Mouse (Mus musculus): ENCODE data around the gene Zdhhc21. TPM values are rescaled to one million over a fixed set of nuclear protein-coding genes. Genes with fewer than 3 reads are reported as not detected.
A peak's percentile ranks its signal among the peaks of the same experiment; 100 is the strongest.

Zdhhc21 gene
- polyA plus RNA-seq, 1 experiment from 2014 or later = 11.4 TPM

GRCm38 (mm10) chr4:82860566-82860965 is 808 bp upstream of the Zdhhc21 start:
- H3K27me3 ChIP-seq (ENCODE audit: control insufficient read depth, insufficient read depth, low read length) = no peaks in the 10 kb centered on the region
- no peak overlapping the region for H3K4me2 ChIP-seq (ENCODE audit: low read depth, severe bottlenecking)
- 47% methylated on average over 3 of the region's 3 CpGs for WGBS
- H3K9ac ChIP-seq (ENCODE audit: low read length) = no peak overlapping the region
- H3K27ac ChIP-seq (replicated peaks; ENCODE audit: low read depth, low read length) = no peak overlapping the region
- no peaks in the 10 kb centered on the region for H3K4me1 ChIP-seq (ENCODE audit: control insufficient read depth, insufficient read depth, low read length)
- no peaks in the 10 kb centered on the region for H3K9me3 ChIP-seq (ENCODE audit: control insufficient read depth, low read length)
- DNase-seq (ENCODE audit: low spot score) (no peak), ATAC-seq (ENCODE audit: insufficient number of reproducible peaks, low FRiP score, low TSS enrichment, low read depth) (no peak)
- no peak overlapping the region for H3K4me3 ChIP-seq (ENCODE audit: low read depth, low read length)
- no peaks in the 10 kb centered on the region for H3K36me3 ChIP-seq (ENCODE audit: control insufficient read depth, insufficient read depth, low read length)

GRCm38 (mm10) chr4:82858431-82859010 is 1.2 kb downstream of the Zdhhc21 start:
- ATAC-seq (ENCODE audit: insufficient number of reproducible peaks, low FRiP score, low TSS enrichment, low read depth) = no peak
- WGBS = 31% methylated on average over 4 of the region's 4 CpGs
- H3K4me1 ChIP-seq (ENCODE audit: control insufficient read depth, insufficient read depth, low read length) = no peaks in the 10 kb centered on the region

GRCm38 (mm10) chr4:82856986-82857385 is 2.8 kb downstream of the Zdhhc21 start:
- H3K4me2 ChIP-seq (ENCODE audit: low read depth, severe bottlenecking) = no peak overlapping the region
- no peak overlapping the region for H3K4me3 ChIP-seq (ENCODE audit: low read depth, low read length)
- no peak for DNase-seq (ENCODE audit: low spot score)
- no peak for ATAC-seq (ENCODE audit: insufficient number of reproducible peaks, low FRiP score, low TSS enrichment, low read depth)
- 89% methylated on average over 3 of the region's 3 CpGs for WGBS
- no peaks in the 10 kb centered on the region for H3K36me3 ChIP-seq (ENCODE audit: control insufficient read depth, insufficient read depth, low read length)
- H3K27me3 ChIP-seq (ENCODE audit: control insufficient read depth, insufficient read depth, low read length) = no peaks in the 10 kb centered on the region
- H3K27ac ChIP-seq (replicated peaks; ENCODE audit: low read depth, low read length) = no peak overlapping the region
- H3K4me1 ChIP-seq (ENCODE audit: control insufficient read depth, insufficient read depth, low read length) = no peaks in the 10 kb centered on the region
- no peaks in the 10 kb centered on the region for H3K9me3 ChIP-seq (ENCODE audit: control insufficient read depth, low read length)
- H3K9ac ChIP-seq (ENCODE audit: low read length) = no peak overlapping the region

More at GRCm38 (mm10) chr4:82858431-82859010, 1.2 kb downstream of the Zdhhc21 start:
- Histone ChIP-seq H3K4me3 (ENCODE audit: low read depth, low read length) (peak overlapping the region; percentile 80), H3K27ac (replicated peaks; ENCODE audit: low read depth, low read length) (no peak overlapping the region), H3K4me2 (ENCODE audit: low read depth, severe bottlenecking) (peak overlapping the region; percentile 60), H3K9me3 (ENCODE audit: control insufficient read depth, low read length) (no peaks in the 10 kb centered on the region), H3K9ac (ENCODE audit: low read length) (peak overlapping the region; percentile 88), H3K36me3 (ENCODE audit: control insufficient read depth, insufficient read depth, low read length) (no peaks in the 10 kb centered on the region), H3K27me3 (ENCODE audit: control insufficient read depth, insufficient read depth, low read length) (no peaks in the 10 kb centered on the region)
- DNase-seq (ENCODE audit: low spot score) = no peak

GRCm38 (mm10) chr4:82853809-82854208 is 5.9 kb downstream of the Zdhhc21 start:
- H3K4me3 ChIP-seq (ENCODE audit: low read depth, low read length) = no peak overlapping the region
- DNase-seq (ENCODE audit: low spot score) (no peak), ATAC-seq (ENCODE audit: insufficient number of reproducible peaks, low FRiP score, low TSS enrichment, low read depth) (no peak)
- no peaks in the 10 kb centered on the region for H3K9me3 ChIP-seq (ENCODE audit: control insufficient read depth, low read length)
- no peaks in the 10 kb centered on the region for H3K36me3 ChIP-seq (ENCODE audit: control insufficient read depth, insufficient read depth, low read length)
- no peak overlapping the region for H3K4me2 ChIP-seq (ENCODE audit: low read depth, severe bottlenecking)
- 89% methylated on average over 2 of the region's 2 CpGs for WGBS
- no peak overlapping the region for H3K27ac ChIP-seq (replicated peaks; ENCODE audit: low read depth, low read length)
- H3K9ac ChIP-seq (ENCODE audit: low read length) = no peak overlapping the region
- no peaks in the 10 kb centered on the region for H3K27me3 ChIP-seq (ENCODE audit: control insufficient read depth, insufficient read depth, low read length)
- H3K4me1 ChIP-seq (ENCODE audit: control insufficient read depth, insufficient read depth, low read length) = no peaks in the 10 kb centered on the region

GRCm38 (mm10) chr4:82848552-82849234 is 11.1 kb downstream of the Zdhhc21 start:
- H3K9me3 ChIP-seq (ENCODE audit: control insufficient read depth, low read length) = no peaks in the 10 kb centered on the region
- H3K4me2 ChIP-seq (ENCODE audit: low read depth, severe bottlenecking) = no peak overlapping the region
- no peak overlapping the region for H3K27ac ChIP-seq (replicated peaks; ENCODE audit: low read depth, low read length)
- no peaks in the 10 kb centered on the region for H3K27me3 ChIP-seq (ENCODE audit: control insufficient read depth, insufficient read depth, low read length)
- ATAC-seq (ENCODE audit: insufficient number of reproducible peaks, low FRiP score, low TSS enrichment, low read depth) = no peak
- H3K9ac ChIP-seq (ENCODE audit: low read length) = no peak overlapping the region
- WGBS = 47% methylated on average over 5 of the region's 5 CpGs
- no peak for DNase-seq (ENCODE audit: low spot score)
- H3K4me3 ChIP-seq (ENCODE audit: low read depth, low read length) = no peak overlapping the region
- no peaks in the 10 kb centered on the region for H3K4me1 ChIP-seq (ENCODE audit: control insufficient read depth, insufficient read depth, low read length)
- no peaks in the 10 kb centered on the region for H3K36me3 ChIP-seq (ENCODE audit: control insufficient read depth, insufficient read depth, low read length)

GRCm38 (mm10) chr4:82837526-82838240 is 22.1 kb downstream of the Zdhhc21 start:
- no peak overlapping the region for H3K27ac ChIP-seq (replicated peaks; ENCODE audit: low read depth, low read length)
- no peaks in the 10 kb centered on the region for H3K4me1 ChIP-seq (ENCODE audit: control insufficient read depth, insufficient read depth, low read length)
- H3K27me3 ChIP-seq (ENCODE audit: control insufficient read depth, insufficient read depth, low read length) = no peaks in the 10 kb centered on the region
- no peaks in the 10 kb centered on the region for H3K9me3 ChIP-seq (ENCODE audit: control insufficient read depth, low read length)
- 84% methylated on average over 3 of the region's 3 CpGs for WGBS
- ATAC-seq (ENCODE audit: insufficient number of reproducible peaks, low FRiP score, low TSS enrichment, low read depth) (no peak), DNase-seq (ENCODE audit: low spot score) (no peak)
- H3K9ac ChIP-seq (ENCODE audit: low read length) = no peak overlapping the region
- no peak overlapping the region for H3K4me3 ChIP-seq (ENCODE audit: low read depth, low read length)
- H3K4me2 ChIP-seq (ENCODE audit: low read depth, severe bottlenecking) = no peak overlapping the region
- H3K36me3 ChIP-seq (ENCODE audit: control insufficient read depth, insufficient read depth, low read length) = no peaks in the 10 kb centered on the region; the same call in 1 of the 2 replicates

GRCm38 (mm10) chr4:82831155-82831554 is 28.6 kb downstream of the Zdhhc21 start:
- WGBS = 95% methylated on average over 2 of the region's 2 CpGs
- no peaks in the 10 kb centered on the region; the same call in 1 of the 2 replicates for H3K36me3 ChIP-seq (ENCODE audit: control insufficient read depth, insufficient read depth, low read length)
- no peak overlapping the region for H3K4me2 ChIP-seq (ENCODE audit: low read depth, severe bottlenecking)
- no peak overlapping the region for H3K9ac ChIP-seq (ENCODE audit: low read length)
- no peaks in the 10 kb centered on the region for H3K4me1 ChIP-seq (ENCODE audit: control insufficient read depth, insufficient read depth, low read length)
- H3K27ac ChIP-seq (replicated peaks; ENCODE audit: low read depth, low read length) = no peak overlapping the region
- no peak overlapping the region for H3K4me3 ChIP-seq (ENCODE audit: low read depth, low read length)
- DNase-seq (ENCODE audit: low spot score) (no peak), ATAC-seq (ENCODE audit: insufficient number of reproducible peaks, low FRiP score, low TSS enrichment, low read depth) (no peak)
- no peaks in the 10 kb centered on the region for H3K27me3 ChIP-seq (ENCODE audit: control insufficient read depth, insufficient read depth, low read length)
- no peaks in the 10 kb centered on the region for H3K9me3 ChIP-seq (ENCODE audit: control insufficient read depth, low read length)

GRCm38 (mm10) chr4:82829429-82829828 is 30.3 kb downstream of the Zdhhc21 start:
- Histone ChIP-seq H3K4me2 (ENCODE audit: low read depth, severe bottlenecking) (no peak overlapping the region), H3K27ac (replicated peaks; ENCODE audit: low read depth, low read length) (no peak overlapping the region), H3K36me3 (ENCODE audit: control insufficient read depth, insufficient read depth, low read length) (no peaks in the 10 kb centered on the region; the same call in 1 of the 2 replicates), H3K27me3 (ENCODE audit: control insufficient read depth, insufficient read depth, low read length) (no peaks in the 10 kb centered on the region), H3K9ac (ENCODE audit: low read length) (no peak overlapping the region), H3K4me1 (ENCODE audit: control insufficient read depth, insufficient read depth, low read length) (no peaks in the 10 kb centered on the region), H3K4me3 (ENCODE audit: low read depth, low read length) (no peak overlapping the region), H3K9me3 (ENCODE audit: control insufficient read depth, low read length) (no peaks in the 10 kb centered on the region)
- 43% methylated on average over 5 of the region's 5 CpGs for WGBS
- no peak for ATAC-seq (ENCODE audit: insufficient number of reproducible peaks, low FRiP score, low TSS enrichment, low read depth)
- DNase-seq (ENCODE audit: low spot score) = no peak
